Mouse (Mus musculus) megakaryocyte, embryonic 14.5 days (primary cell): ENCODE results near the gene Kat6b.

ENCODE experiments used
- FLI1 ChIP-seq: IDR thresholded peaks from 2 replicates; pipeline ENCODE4 v1.6.1; 2012; ENCODE audit warnings: low read length, inconsistent platforms, mixed read lengths
- GATA1 ChIP-seq: IDR thresholded peaks from 3 replicates; pipeline ENCODE4 v1.6.1; 2012; ENCODE audit warnings: mixed read lengths, low read length, inconsistent platforms, borderline replicate concordance

GRCm38 (mm10) chr14:21678509-21679285 lies 197.5 kb downstream of the Kat6b start:
- TF ChIP-seq GATA1 (no peak), FLI1 (no peak)
